Mouse (Mus musculus) liver, embryonic 14.5 days (tissue): Measurements from ENCODE around the gene Ccr6. TPM values are rescaled to one million over a fixed set of nuclear protein-coding genes. Genes with fewer than 3 reads are reported as not detected.

Experiments
- ATAC-seq: fragments of 200-750 bp; cut with Nextera tagmentation; 2 replicates; pipeline ENCODE4 v1.8.0; 2017; ENCODE audit warnings: moderate number of reproducible peaks, mild to moderate bottlenecking, moderate library complexity; ENCODE audit not compliant: insufficient read depth
- DNase-seq, 3 experiments: peaks; one replicate each; pipeline ENCODE4 v3.0.0-alpha.2; 2012 to 2013; ENCODE audit warnings: low read depth in 3 of 3, low spot score in 3 of 3
- H3K27ac ChIP-seq: fragments of 300-500 bp; sonication (generic); 2 replicates; pipeline ENCODE4 v1.5.1; 2014; ENCODE audit warnings: moderate library complexity, mild to moderate bottlenecking, control low read depth, inconsistent platforms
- H3K27me3 ChIP-seq: fragments of 300-500 bp; sonication (generic); 2 replicates; pipeline ENCODE4 v1.6.1; 2014; ENCODE audit warnings: mild to moderate bottlenecking, low read length, moderate library complexity; ENCODE audit not compliant: control insufficient read depth, insufficient read depth
- H3K36me3 ChIP-seq: fragments of 300-500 bp; sonication (generic); replicated peaks from 2 replicates; pipeline ENCODE4 v1.6.1; 2014; ENCODE audit warnings: low read depth; ENCODE audit not compliant: control insufficient read depth, insufficient read depth
- H3K4me1 ChIP-seq, 2 experiments: fragments of 200-500 bp in 1 of 2; fragments of 300-500 bp in 1 of 2; sonication (generic) in 1 of 2; replicated peaks; 2 replicates each; pipeline ENCODE4 v1.6.1; 2012 to 2014; ENCODE audit warnings: antibody characterized with exemption in 1 of 2, inconsistent platforms in 1 of 2, low read length in 1 of 2; ENCODE audit not compliant: control insufficient read depth in 2 of 2, insufficient read depth in 2 of 2
- H3K4me2 ChIP-seq: fragments of 300-500 bp; sonication (generic); 2 replicates; pipeline ENCODE4 v1.6.1; 2014; ENCODE audit warnings: low read depth, mild to moderate bottlenecking, control low read depth, moderate library complexity
- H3K4me3 ChIP-seq, 2 experiments: fragments of 200-500 bp in 1 of 2; fragments of 300-500 bp in 1 of 2; sonication (generic) in 1 of 2; 2 replicates each; pipeline ENCODE4 v1.5.1; 2012 to 2014; ENCODE audit warnings: low read depth in 2 of 2, low read length in 2 of 2, mild to moderate bottlenecking in 2 of 2, control low read depth in 1 of 2, inconsistent platforms in 1 of 2, moderate library complexity in 1 of 2; ENCODE audit not compliant: insufficient read depth in 1 of 2
- H3K9ac ChIP-seq: fragments of 300-500 bp; sonication (generic); replicated peaks from 2 replicates; pipeline ENCODE4 v1.6.1; 2014; ENCODE audit warnings: mild to moderate bottlenecking, control low read depth, moderate library complexity
- H3K9me3 ChIP-seq: fragments of 300-500 bp; sonication (generic); 2 replicates; pipeline ENCODE4 v1.6.1; 2016; ENCODE audit warnings: low read length, mixed read lengths; ENCODE audit not compliant: control insufficient read depth
- CTCF ChIP-seq: IDR thresholded peaks from 2 replicates; pipeline ENCODE4 v1.5.1; 2016; ENCODE audit warnings: antibody characterized with exemption, low read depth, control low read depth
- EP300 ChIP-seq: IDR thresholded peaks from 2 replicates; pipeline ENCODE4 v1.6.1; 2016; ENCODE audit warnings: antibody characterized with exemption, low read depth
- WGBS: fragments of 180-500 bp; shearing (Covaris S2); extraction: QIAGEN DNeasy Blood & Tissue Kit; methylation state at CpG from one replicate; pipeline ENCODE4 v1.1.7; 2014; ENCODE audit not compliant: insufficient replicate concordance; 5-methylcytosine and 5-hydroxymethylcytosine counted together
- polyA plus RNA-seq, 2 experiments: library from polyadenylated mRNA; depleted of rRNA in 1 of 2; stranded (reverse) in 1 of 2; unstranded in 1 of 2; fragments of >200 nt; fragmentation: Nextera tagmentation in 1 of 2; extraction: Ambion mirVana in 1 of 2; gene quantifications; 2 replicates each; pipeline versions ENCODE4 v1.2.1 to v1.2.3; 2012 to 2014

Ccr6 gene
- polyA plus RNA-seq, 2 experiments, result 0.04 TPM; not detected in 1

- 51% methylated on average over 15 of the region's 15 CpGs for WGBS
Measured at GRCm38 (mm10) chr17:8233618-8234214, 2.1 kb upstream of the Ccr6 start.

GRCm38 (mm10) chr17:8234537-8234936 is 1.3 kb upstream of the Ccr6 start:
- Histone ChIP-seq H3K36me3 (no peaks in the 10 kb centered on the region), H3K9me3 (no peaks in the 10 kb centered on the region), H3K4me3 (no peak overlapping the region), H3K4me1 (no peaks in the 10 kb centered on the region), H3K27ac (no peak overlapping the region), H3K9ac (no peak overlapping the region), H3K4me2 (no peak overlapping the region), H3K27me3 (no peaks in the 10 kb centered on the region)
- no peak for TF ChIP-seq CTCF
- WGBS, result 55% methylated on average over 4 of the region's 4 CpGs
- ATAC-seq (no peak), DNase-seq (no peak)

More at GRCm38 (mm10) chr17:8233618-8234214, 2.1 kb upstream of the Ccr6 start:
- Histone ChIP-seq H3K9me3 (no peaks in the 10 kb centered on the region), H3K4me3 (no peak overlapping the region), H3K4me2 (no peak overlapping the region), H3K36me3 (no peaks in the 10 kb centered on the region), H3K27ac (no peak overlapping the region), H3K4me1 (no peaks in the 10 kb centered on the region), H3K9ac (no peak overlapping the region), H3K27me3 (no peaks in the 10 kb centered on the region)
- ATAC-seq (no peak), DNase-seq (no peak)
- TF ChIP-seq EP300 (no peak), CTCF (no peak)

- no peaks in the 10 kb centered on the region for H3K9me3 ChIP-seq
- no peaks in the 10 kb centered on the region for H3K36me3 ChIP-seq
- no peak for ATAC-seq
- H3K4me2 ChIP-seq, result no peak overlapping the region
- H3K9ac ChIP-seq, result no peak overlapping the region
- no peak overlapping the region for H3K4me3 ChIP-seq
- no peak for DNase-seq
- TF ChIP-seq EP300, result no peak
- no peak for TF ChIP-seq CTCF
- WGBS, result 54% methylated on average over 15 of the region's 15 CpGs
- no peaks in the 10 kb centered on the region for H3K27me3 ChIP-seq
- H3K4me1 ChIP-seq, result no peaks in the 10 kb centered on the region
- no peak overlapping the region for H3K27ac ChIP-seq
Measured at GRCm38 (mm10) chr17:8238012-8238710, 2.3 kb downstream of the Ccr6 start.

GRCm38 (mm10) chr17:8239561-8239960 is 3.7 kb downstream of the Ccr6 start:
- Histone ChIP-seq H3K9me3 (no peaks in the 10 kb centered on the region), H3K27ac (no peak overlapping the region), H3K4me3 (no peak overlapping the region), H3K27me3 (no peaks in the 10 kb centered on the region), H3K9ac (no peak overlapping the region), H3K4me2 (no peak overlapping the region), H3K4me1 (no peaks in the 10 kb centered on the region), H3K36me3 (no peaks in the 10 kb centered on the region)
- WGBS, result 41% methylated on average over 3 of the region's 3 CpGs
- TF ChIP-seq CTCF (no peak), EP300 (no peak)
- DNase-seq, result no peak
- no peak for ATAC-seq

- Histone ChIP-seq H3K36me3 (no peaks in the 10 kb centered on the region), H3K27me3 (no peaks in the 10 kb centered on the region), H3K4me3 (no peak overlapping the region), H3K9ac (no peak overlapping the region), H3K4me2 (no peak overlapping the region), H3K27ac (no peak overlapping the region), H3K9me3 (no peaks in the 10 kb centered on the region), H3K4me1 (no peaks in the 10 kb centered on the region)
- 39% methylated on average over 4 of the region's 4 CpGs for WGBS
- ATAC-seq (no peak), DNase-seq (no peak)
- no peak for TF ChIP-seq CTCF
- no peak for TF ChIP-seq EP300
Measured at GRCm38 (mm10) chr17:8240517-8240916, 4.7 kb downstream of the Ccr6 start.
